Mouse (Mus musculus) megakaryocyte, embryonic 14.5 days (primary cell): Measurements from ENCODE around the gene Ap1g2. TPM values are rescaled to one million over a fixed set of nuclear protein-coding genes. Genes with fewer than 3 reads are reported as not detected.

Experiments
- H3K27me3 ChIP-seq: replicated peaks from 2 replicates; pipeline ENCODE3; 2012; ENCODE audit warnings: inconsistent platforms
- H3K36me3 ChIP-seq: replicated peaks from 2 replicates; pipeline ENCODE3; 2012; ENCODE audit warnings: low read length, inconsistent platforms, mixed read lengths
- H3K4me1 ChIP-seq: 2 replicates; pipeline ENCODE4 v1.6.1; 2012; ENCODE audit warnings: inconsistent platforms
- H3K4me3 ChIP-seq: replicated peaks from 2 replicates; pipeline ENCODE3; 2012; ENCODE audit warnings: moderate library complexity, mild to moderate bottlenecking, inconsistent platforms
- H3K9me3 ChIP-seq: 2 replicates; pipeline ENCODE4 v1.6.1; 2012; ENCODE audit warnings: inconsistent platforms
- FLI1 ChIP-seq: IDR thresholded peaks from 2 replicates; pipeline ENCODE4 v1.6.1; 2012; ENCODE audit warnings: low read length, inconsistent platforms, mixed read lengths
- GATA1 ChIP-seq: IDR thresholded peaks from 3 replicates; pipeline ENCODE4 v1.6.1; 2012; ENCODE audit warnings: mixed read lengths, low read length, inconsistent platforms, borderline replicate concordance
- polyA plus RNA-seq: library from polyadenylated mRNA; stranded (reverse); fragments of >175 nt; gene quantifications from 2 replicates; pipeline ENCODE4 v1.2.3, GENCODE M21; 2012; ENCODE audit warnings: low replicate concordance; ENCODE audit not compliant: insufficient read depth

Gene Ap1g2
- polyA plus RNA-seq, 1 experiment = 13.4 TPM

DNA sequence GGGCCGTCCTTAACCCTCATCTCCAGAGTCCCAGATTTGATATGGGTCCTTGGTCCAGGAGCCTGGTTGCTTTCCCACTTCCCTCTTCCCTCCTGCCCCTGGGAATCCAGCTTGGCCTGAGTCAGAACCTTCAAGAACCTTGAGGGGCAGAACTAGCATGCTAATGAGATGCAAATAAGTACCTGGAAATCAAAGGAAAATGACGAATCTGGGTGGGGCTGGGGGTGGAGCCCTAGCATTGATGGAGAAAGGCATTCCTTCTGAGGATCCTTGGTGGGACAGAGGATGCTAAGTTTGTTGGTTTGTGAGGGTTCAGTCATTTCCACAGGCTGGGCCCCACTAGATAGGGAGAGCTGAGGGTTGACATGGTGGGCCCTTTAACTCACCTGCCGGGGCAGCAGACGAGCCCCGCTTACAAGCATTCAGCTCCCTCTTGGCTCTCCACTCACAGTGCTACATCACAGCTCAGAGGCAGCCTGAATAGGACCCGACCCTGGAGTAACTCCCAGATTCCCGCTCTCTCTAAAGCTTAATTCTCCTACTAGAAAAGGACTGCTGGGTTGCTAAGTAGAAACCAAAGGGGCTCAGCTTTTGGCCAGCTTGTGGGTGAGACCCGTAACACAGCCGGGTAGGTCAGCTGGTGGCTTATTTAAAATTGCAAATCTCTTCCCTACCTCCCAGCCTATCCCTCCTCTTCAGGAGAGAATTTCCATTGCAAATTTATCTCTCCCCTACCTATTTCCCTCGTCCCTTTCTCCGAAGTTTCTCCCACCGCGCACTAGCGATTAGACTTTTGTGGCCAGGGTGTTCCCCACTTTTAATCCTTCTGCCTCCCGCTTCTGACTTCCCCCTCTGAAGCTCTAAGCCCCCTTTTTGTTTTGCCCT, 28.7 kb downstream of the Ap1g2 start:
- Histone ChIP-seq H3K36me3 (peaks cover 24% of the 10 kb centered on the region), H3K27me3 (peaks cover 33% of the 10 kb centered on the region), H3K9me3 (no peaks in the 10 kb centered on the region), H3K4me1 (peaks cover 31% of the 10 kb centered on the region), H3K4me3 (no peak overlapping the region)
- TF ChIP-seq FLI1 (no peak), GATA1 (no peak)

- H3K4me3 ChIP-seq = no peak overlapping the region
- H3K36me3 ChIP-seq = peaks cover 32% of the 10 kb centered on the region
- H3K27me3 ChIP-seq = peaks cover 40% of the 10 kb centered on the region
- peaks cover 31% of the 10 kb centered on the region for H3K4me1 ChIP-seq
- H3K9me3 ChIP-seq = no peaks in the 10 kb centered on the region
- TF ChIP-seq GATA1 (no peak), FLI1 (no peak)
Observed at GRCm38 (mm10) chr14:55076956-55077355, 29.4 kb downstream of the Ap1g2 start.

DNA sequence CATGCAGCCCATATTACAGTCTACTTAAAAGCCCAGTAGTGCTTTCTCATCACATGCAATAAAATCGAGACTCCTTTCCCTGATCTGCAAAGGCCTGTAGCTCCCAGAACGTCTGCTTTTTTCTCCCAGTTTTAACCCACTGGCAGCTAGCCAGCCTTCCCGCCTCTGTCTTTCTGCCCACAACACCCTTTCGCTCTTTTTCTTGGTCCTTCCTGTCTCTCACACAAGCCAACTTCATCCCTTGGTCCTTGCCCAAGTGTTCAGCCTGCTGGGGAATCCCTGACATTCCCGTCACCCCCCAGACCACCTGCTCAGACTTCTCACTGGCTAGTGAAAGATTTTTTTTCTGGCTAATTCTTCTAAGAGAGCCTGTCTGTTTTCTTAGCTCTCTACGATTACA, 30.2 kb downstream of the Ap1g2 start:
- Histone ChIP-seq H3K4me1 (peaks cover 31% of the 10 kb centered on the region), H3K36me3 (peaks cover 37% of the 10 kb centered on the region), H3K27me3 (peaks cover 43% of the 10 kb centered on the region), H3K9me3 (no peaks in the 10 kb centered on the region), H3K4me3 (no peak overlapping the region)
- TF ChIP-seq GATA1 = no peak

DNA sequence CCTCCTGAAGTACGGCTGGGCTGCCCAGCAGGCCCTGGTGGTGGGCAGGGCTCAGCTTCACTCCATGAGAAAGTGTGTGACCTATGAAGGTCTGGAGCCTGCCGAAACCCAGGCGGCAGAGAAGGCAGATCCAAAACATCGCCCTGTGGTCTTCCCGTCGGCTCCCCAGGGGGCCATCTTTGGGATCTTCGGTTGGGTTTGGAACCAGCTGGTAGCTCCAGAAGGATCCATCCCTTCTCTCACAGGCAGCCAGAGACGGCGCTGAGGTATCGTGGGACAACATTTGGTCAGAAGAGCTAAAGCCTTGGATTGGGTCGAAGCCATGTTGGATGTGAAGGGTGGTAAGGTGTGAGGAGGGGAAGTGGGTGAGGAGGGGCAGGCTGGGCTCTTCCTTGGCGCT, 32.0 kb downstream of the Ap1g2 start:
- Histone ChIP-seq H3K27me3 (peaks cover 45% of the 10 kb centered on the region), H3K9me3 (no peaks in the 10 kb centered on the region), H3K4me3 (no peak overlapping the region), H3K4me1 (peaks cover 24% of the 10 kb centered on the region), H3K36me3 (peaks cover 53% of the 10 kb centered on the region)
- TF ChIP-seq GATA1 (no peak), FLI1 (no peak)

GRCm38 (mm10) chr14:55071756-55072155, 34.6 kb downstream of the Ap1g2 start:
- Histone ChIP-seq H3K4me3 (no peak overlapping the region), H3K36me3 (peaks cover 80% of the 10 kb centered on the region), H3K27me3 (peaks cover 23% of the 10 kb centered on the region), H3K4me1 (peaks cover under 1% of the 10 kb centered on the region; the same call in 1 of the 2 replicates), H3K9me3 (no peaks in the 10 kb centered on the region)
- TF ChIP-seq GATA1 (no peak), FLI1 (no peak)

DNA sequence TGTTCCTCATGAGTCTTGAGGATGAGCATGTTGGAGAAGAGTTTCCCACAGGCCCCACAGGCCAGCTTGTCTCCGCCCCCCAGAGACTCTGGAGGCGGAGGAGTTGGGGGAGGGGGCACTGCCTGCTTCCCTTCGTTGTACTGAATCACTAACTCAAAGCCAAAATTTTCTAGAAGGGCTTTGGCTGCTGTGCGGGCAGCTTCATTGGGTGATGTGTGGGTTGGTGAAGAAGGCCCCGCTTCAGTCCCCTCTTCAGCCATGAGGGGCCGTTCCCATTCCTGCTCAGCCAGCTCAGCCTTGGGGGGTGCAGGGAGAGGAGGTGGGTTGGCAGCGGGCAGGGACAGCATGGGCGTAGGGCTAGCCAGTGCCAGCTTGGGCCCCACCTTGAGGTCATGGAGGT, 40.4 kb downstream of the Ap1g2 start:
- H3K9me3 ChIP-seq = no peaks in the 10 kb centered on the region
- peaks cover 82% of the 10 kb centered on the region for H3K36me3 ChIP-seq
- no peak overlapping the region for H3K4me3 ChIP-seq
- peaks cover 14% of the 10 kb centered on the region for H3K27me3 ChIP-seq
- H3K4me1 ChIP-seq = peaks cover 15% of the 10 kb centered on the region
- TF ChIP-seq FLI1 = no peak
- TF ChIP-seq GATA1 = no peak

- Histone ChIP-seq H3K4me3 (no peak overlapping the region), H3K36me3 (peaks cover 75% of the 10 kb centered on the region), H3K27me3 (peaks cover 14% of the 10 kb centered on the region), H3K4me1 (peaks cover 18% of the 10 kb centered on the region), H3K9me3 (no peaks in the 10 kb centered on the region)
- TF ChIP-seq GATA1 = no peak
- no peak for TF ChIP-seq FLI1
Observed at GRCm38 (mm10) chr14:55065391-55065790, 41.0 kb downstream of the Ap1g2 start.

- H3K36me3 ChIP-seq = peaks cover 69% of the 10 kb centered on the region
- H3K4me3 ChIP-seq = no peak overlapping the region
- H3K27me3 ChIP-seq = peaks cover 14% of the 10 kb centered on the region
- H3K9me3 ChIP-seq = no peaks in the 10 kb centered on the region
- TF ChIP-seq FLI1 = no peak
- no peak for TF ChIP-seq GATA1
- H3K4me1 ChIP-seq = peaks cover 18% of the 10 kb centered on the region
Observed at GRCm38 (mm10) chr14:55064481-55065370, 41.7 kb downstream of the Ap1g2 start.

DNA sequence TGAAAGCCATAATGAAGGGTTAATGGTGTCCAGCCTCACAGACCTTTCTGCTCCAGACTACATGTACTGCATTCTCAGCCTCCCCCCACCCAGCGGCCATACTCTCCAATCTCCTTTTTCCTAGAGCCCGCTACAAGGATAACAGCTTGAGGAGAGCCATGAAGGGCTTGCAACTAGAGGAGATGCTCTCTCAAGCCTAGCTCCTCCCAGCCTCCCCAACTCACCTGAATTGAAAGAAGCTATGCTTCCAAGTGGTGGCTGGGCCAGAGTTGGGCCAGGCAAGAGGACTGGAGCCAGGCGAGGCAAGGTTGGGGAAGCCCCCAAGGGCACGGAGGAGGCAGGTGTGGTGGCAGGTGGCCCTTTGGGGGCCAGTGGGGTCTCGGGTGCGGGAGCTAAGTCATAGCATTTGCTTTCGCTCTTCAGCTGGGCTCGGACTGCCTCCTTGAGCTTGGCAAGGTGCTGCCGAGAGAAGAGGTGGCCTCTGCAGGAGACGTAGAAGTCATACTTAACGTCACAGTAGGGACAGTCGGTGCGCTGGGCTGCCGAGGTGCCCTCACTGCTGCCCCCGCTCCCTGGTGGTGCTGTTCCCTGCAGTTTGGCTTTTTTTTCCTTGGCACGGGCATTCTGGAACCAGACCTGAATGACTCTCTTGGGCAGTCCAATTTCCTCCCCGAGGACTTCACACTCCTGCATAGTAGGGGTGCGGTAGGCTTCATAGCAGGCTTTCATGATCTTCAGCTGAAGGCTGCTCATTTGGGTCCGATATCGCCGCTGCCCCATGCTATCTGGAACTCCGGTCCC, 42.6 kb downstream of the Ap1g2 start:
- peaks cover 16% of the 10 kb centered on the region for H3K27me3 ChIP-seq
- peaks cover 60% of the 10 kb centered on the region for H3K36me3 ChIP-seq
- no peaks in the 10 kb centered on the region for H3K9me3 ChIP-seq
- H3K4me1 ChIP-seq = peaks cover 18% of the 10 kb centered on the region
- no peak for TF ChIP-seq FLI1
- no peak for TF ChIP-seq GATA1
- H3K4me3 ChIP-seq = no peak overlapping the region

DNA sequence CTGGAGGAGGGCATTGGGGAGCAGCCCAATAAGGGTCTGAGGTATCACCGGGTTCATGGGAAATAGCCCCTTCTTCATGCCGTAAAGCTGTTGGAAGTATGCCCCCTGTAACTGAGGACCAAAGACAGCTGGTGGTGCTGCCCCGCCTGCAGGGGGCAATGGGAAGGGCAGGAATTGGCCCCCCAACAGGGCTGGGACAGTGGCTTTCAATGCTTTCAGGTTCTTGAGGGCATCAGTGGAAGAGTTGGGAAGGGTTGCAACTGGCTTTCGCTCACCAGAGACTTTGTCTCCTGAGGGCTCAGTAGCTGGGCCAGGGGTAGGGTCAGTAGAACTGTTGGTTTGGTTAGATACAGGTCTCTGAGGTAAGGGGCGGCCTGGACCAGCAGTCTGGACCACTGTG, 43.3 kb downstream of the Ap1g2 start:
- Histone ChIP-seq H3K4me1 (peaks cover 18% of the 10 kb centered on the region), H3K9me3 (no peaks in the 10 kb centered on the region), H3K4me3 (no peak overlapping the region), H3K36me3 (peaks cover 53% of the 10 kb centered on the region), H3K27me3 (peaks cover 16% of the 10 kb centered on the region)
- TF ChIP-seq FLI1 (no peak), GATA1 (no peak)
